Mouse (Mus musculus): ENCODE data around the gene Arfip1. TPM values are rescaled to one million over a fixed set of nuclear protein-coding genes. Genes with fewer than 3 reads are reported as not detected.

Gene Arfip1
- polyA plus RNA-seq, 1 experiment from 2014 or later: 57.5 TPM

- peak overlapping the region; percentile 68 for H3K9ac ChIP-seq (replicated peaks; ENCODE audit: low read depth, low read length)
- H3K4me3 ChIP-seq (ENCODE audit: low read depth, low read length): peak overlapping the region; percentile 72
- H3K27me3 ChIP-seq (ENCODE audit: control insufficient read depth, insufficient read depth, low read length): no peaks in the 10 kb centered on the region; the same call in 1 of the 2 replicates
- H3K36me3 ChIP-seq (ENCODE audit: control insufficient read depth, insufficient read depth, low read length): no peaks in the 10 kb centered on the region
- H3K9me3 ChIP-seq (ENCODE audit: control insufficient read depth, low read depth, low read length): no peaks in the 10 kb centered on the region
- WGBS: under 1% methylated on average over 61 of the region's 61 CpGs
- ATAC-seq (ENCODE audit: insufficient number of reproducible peaks, insufficient read depth, low FRiP score, low read depth): peak; percentile 68; the same call in 1 of the 2 replicates
- peaks cover 15% of the 10 kb centered on the region; the same call in 1 of the 2 replicates for H3K4me1 ChIP-seq (ENCODE audit: control insufficient read depth, insufficient read depth, low read length)
- H3K27ac ChIP-seq (ENCODE audit: low read length): peak overlapping the region; percentile 15; the same call in 1 of the 2 replicates
- H3K4me2 ChIP-seq (replicated peaks; ENCODE audit: low read depth, low read length): peak overlapping the region; percentile 99
Observed at GRCm38 (mm10) chr3:84479293-84480005, 103.0 kb downstream of the Arfip1 start.

GRCm38 (mm10) chr3:84478896-84479292 is 103.5 kb downstream of the Arfip1 start:
- H3K4me2 ChIP-seq (replicated peaks; ENCODE audit: low read depth, low read length): peak overlapping the region; percentile 99
- peak overlapping the region; percentile 68 for H3K9ac ChIP-seq (replicated peaks; ENCODE audit: low read depth, low read length)
- ATAC-seq (ENCODE audit: insufficient number of reproducible peaks, insufficient read depth, low FRiP score, low read depth): no peak
- H3K4me3 ChIP-seq (ENCODE audit: low read depth, low read length): peak overlapping the region; percentile 72
- no peaks in the 10 kb centered on the region; the same call in 1 of the 2 replicates for H3K27me3 ChIP-seq (ENCODE audit: control insufficient read depth, insufficient read depth, low read length)
- WGBS: 5% methylated on average over 12 of the region's 12 CpGs
- no peaks in the 10 kb centered on the region for H3K36me3 ChIP-seq (ENCODE audit: control insufficient read depth, insufficient read depth, low read length)
- peak overlapping the region; percentile 11; the same call in 1 of the 2 replicates for H3K27ac ChIP-seq (ENCODE audit: low read length)
- H3K9me3 ChIP-seq (ENCODE audit: control insufficient read depth, low read depth, low read length): no peaks in the 10 kb centered on the region
- peaks cover 19% of the 10 kb centered on the region for H3K4me1 ChIP-seq (ENCODE audit: control insufficient read depth, insufficient read depth, low read length)

- Histone ChIP-seq H3K27ac (ENCODE audit: low read length) (no peak overlapping the region), H3K36me3 (ENCODE audit: control insufficient read depth, insufficient read depth, low read length) (no peaks in the 10 kb centered on the region), H3K4me2 (replicated peaks; ENCODE audit: low read depth, low read length) (peak overlapping the region; percentile 99), H3K9me3 (ENCODE audit: control insufficient read depth, low read depth, low read length) (no peaks in the 10 kb centered on the region), H3K4me1 (ENCODE audit: control insufficient read depth, insufficient read depth, low read length) (peaks cover 20% of the 10 kb centered on the region), H3K4me3 (ENCODE audit: low read depth, low read length) (peak overlapping the region; percentile 72), H3K9ac (replicated peaks; ENCODE audit: low read depth, low read length) (no peak overlapping the region), H3K27me3 (ENCODE audit: control insufficient read depth, insufficient read depth, low read length) (no peaks in the 10 kb centered on the region; the same call in 1 of the 2 replicates)
- WGBS: 16% methylated on average over 7 of the region's 7 CpGs
- ATAC-seq (ENCODE audit: insufficient number of reproducible peaks, insufficient read depth, low FRiP score, low read depth): no peak
Observed at GRCm38 (mm10) chr3:84478195-84478594, 104.2 kb downstream of the Arfip1 start.

- peaks cover 25% of the 10 kb centered on the region for H3K4me1 ChIP-seq (ENCODE audit: control insufficient read depth, insufficient read depth, low read length)
- H3K9me3 ChIP-seq (ENCODE audit: control insufficient read depth, low read depth, low read length): no peaks in the 10 kb centered on the region
- H3K27me3 ChIP-seq (ENCODE audit: control insufficient read depth, insufficient read depth, low read length): no peaks in the 10 kb centered on the region; the same call in 1 of the 2 replicates
- ATAC-seq (ENCODE audit: insufficient number of reproducible peaks, insufficient read depth, low FRiP score, low read depth): no peak
- H3K4me2 ChIP-seq (replicated peaks; ENCODE audit: low read depth, low read length): peak overlapping the region; percentile 99
- H3K27ac ChIP-seq (ENCODE audit: low read length): no peak overlapping the region
- H3K9ac ChIP-seq (replicated peaks; ENCODE audit: low read depth, low read length): no peak overlapping the region
- H3K4me3 ChIP-seq (ENCODE audit: low read depth, low read length): no peak overlapping the region
- no peaks in the 10 kb centered on the region for H3K36me3 ChIP-seq (ENCODE audit: control insufficient read depth, insufficient read depth, low read length)
- WGBS: 80% methylated on average over 1 of the region's 1 CpGs
Observed at GRCm38 (mm10) chr3:84477498-84477897, 104.9 kb downstream of the Arfip1 start.

- Histone ChIP-seq H3K4me1 (ENCODE audit: control insufficient read depth, insufficient read depth, low read length) (peaks cover 30% of the 10 kb centered on the region), H3K27me3 (ENCODE audit: control insufficient read depth, insufficient read depth, low read length) (no peaks in the 10 kb centered on the region; the same call in 1 of the 2 replicates), H3K4me2 (replicated peaks; ENCODE audit: low read depth, low read length) (no peak overlapping the region), H3K4me3 (ENCODE audit: low read depth, low read length) (no peak overlapping the region), H3K9ac (replicated peaks; ENCODE audit: low read depth, low read length) (no peak overlapping the region), H3K27ac (ENCODE audit: low read length) (no peak overlapping the region), H3K9me3 (ENCODE audit: control insufficient read depth, low read depth, low read length) (no peaks in the 10 kb centered on the region), H3K36me3 (ENCODE audit: control insufficient read depth, insufficient read depth, low read length) (no peaks in the 10 kb centered on the region)
- WGBS: 84% methylated on average over 12 of the region's 12 CpGs
- ATAC-seq (ENCODE audit: insufficient number of reproducible peaks, insufficient read depth, low FRiP score, low read depth): no peak
Observed at GRCm38 (mm10) chr3:84474981-84475775, 107.2 kb downstream of the Arfip1 start.

- no peaks in the 10 kb centered on the region for H3K36me3 ChIP-seq (ENCODE audit: control insufficient read depth, insufficient read depth, low read length)
- no peak for ATAC-seq (ENCODE audit: insufficient number of reproducible peaks, insufficient read depth, low FRiP score, low read depth)
- H3K4me3 ChIP-seq (ENCODE audit: low read depth, low read length): no peak overlapping the region
- H3K4me1 ChIP-seq (ENCODE audit: control insufficient read depth, insufficient read depth, low read length): peaks cover 30% of the 10 kb centered on the region
- WGBS: 66% methylated on average over 6 of the region's 6 CpGs
- H3K27ac ChIP-seq (ENCODE audit: low read length): no peak overlapping the region
- no peaks in the 10 kb centered on the region for H3K9me3 ChIP-seq (ENCODE audit: control insufficient read depth, low read depth, low read length)
- no peaks in the 10 kb centered on the region; the same call in 1 of the 2 replicates for H3K27me3 ChIP-seq (ENCODE audit: control insufficient read depth, insufficient read depth, low read length)
- no peak overlapping the region for H3K9ac ChIP-seq (replicated peaks; ENCODE audit: low read depth, low read length)
- no peak overlapping the region for H3K4me2 ChIP-seq (replicated peaks; ENCODE audit: low read depth, low read length)
Observed at GRCm38 (mm10) chr3:84474398-84474797, 108.0 kb downstream of the Arfip1 start.

GRCm38 (mm10) chr3:84472955-84473354 is 109.5 kb downstream of the Arfip1 start:
- 38% methylated on average over 5 of the region's 5 CpGs for WGBS
- ATAC-seq (ENCODE audit: insufficient number of reproducible peaks, insufficient read depth, low FRiP score, low read depth): no peak
- no peaks in the 10 kb centered on the region for H3K9me3 ChIP-seq (ENCODE audit: control insufficient read depth, low read depth, low read length)
- H3K27me3 ChIP-seq (ENCODE audit: control insufficient read depth, insufficient read depth, low read length): no peaks in the 10 kb centered on the region; the same call in 1 of the 2 replicates
- H3K36me3 ChIP-seq (ENCODE audit: control insufficient read depth, insufficient read depth, low read length): no peaks in the 10 kb centered on the region
- peaks cover 24% of the 10 kb centered on the region for H3K4me1 ChIP-seq (ENCODE audit: control insufficient read depth, insufficient read depth, low read length)
- H3K27ac ChIP-seq (ENCODE audit: low read length): peak overlapping the region; percentile 71
- no peak overlapping the region for H3K9ac ChIP-seq (replicated peaks; ENCODE audit: low read depth, low read length)
- H3K4me3 ChIP-seq (ENCODE audit: low read depth, low read length): no peak overlapping the region
- H3K4me2 ChIP-seq (replicated peaks; ENCODE audit: low read depth, low read length): peak overlapping the region; percentile 26

- H3K9ac ChIP-seq (replicated peaks; ENCODE audit: low read depth, low read length): no peak overlapping the region
- ATAC-seq (ENCODE audit: insufficient number of reproducible peaks, insufficient read depth, low FRiP score, low read depth): peak; percentile 68; the same call in 1 of the 2 replicates
- 28% methylated on average over 3 of the region's 3 CpGs for WGBS
- H3K4me1 ChIP-seq (ENCODE audit: control insufficient read depth, insufficient read depth, low read length): peaks cover 29% of the 10 kb centered on the region
- H3K4me3 ChIP-seq (ENCODE audit: low read depth, low read length): no peak overlapping the region
- H3K9me3 ChIP-seq (ENCODE audit: control insufficient read depth, low read depth, low read length): no peaks in the 10 kb centered on the region
- peak overlapping the region; percentile 71 for H3K27ac ChIP-seq (ENCODE audit: low read length)
- no peaks in the 10 kb centered on the region for H3K36me3 ChIP-seq (ENCODE audit: control insufficient read depth, insufficient read depth, low read length)
- no peaks in the 10 kb centered on the region; the same call in 1 of the 2 replicates for H3K27me3 ChIP-seq (ENCODE audit: control insufficient read depth, insufficient read depth, low read length)
- H3K4me2 ChIP-seq (replicated peaks; ENCODE audit: low read depth, low read length): peak overlapping the region; percentile 26
Observed at GRCm38 (mm10) chr3:84472527-84472926, 109.9 kb downstream of the Arfip1 start.

Data from stomach, embryonic 14.5 days (tissue).